Mouse (Mus musculus): ENCODE results near the gene Exoc4. TPM values are rescaled to one million over a fixed set of nuclear protein-coding genes. Genes with fewer than 3 reads are reported as not detected.

The Exoc4 gene
- total RNA-seq, 2 experiments from 2014 or later = 75.5 to 76.5 TPM

GRCm38 (mm10) chr6:33466168-33466839 lies 217.4 kb downstream of the Exoc4 start:
- DNase-seq (ENCODE audit: low spot score in 2 of 2) = no peak

- no peak for DNase-seq (ENCODE audit: low spot score in 2 of 2)
Observed at GRCm38 (mm10) chr6:33468480-33468879, 219.6 kb downstream of the Exoc4 start.

- no peak for DNase-seq (ENCODE audit: low spot score in 2 of 2)
Observed at GRCm38 (mm10) chr6:33476134-33476533, 227.2 kb downstream of the Exoc4 start.

GRCm38 (mm10) chr6:33484568-33484967 lies 235.7 kb downstream of the Exoc4 start:
- DNase-seq (ENCODE audit: low spot score in 2 of 2) = no peak

- DNase-seq (ENCODE audit: low spot score in 2 of 2) = no peak
Observed at GRCm38 (mm10) chr6:33489788-33490187, 240.9 kb downstream of the Exoc4 start.

GRCm38 (mm10) chr6:33496141-33496855 lies 247.4 kb downstream of the Exoc4 start:
- DNase-seq (ENCODE audit: low spot score in 2 of 2) = no peak

- DNase-seq (ENCODE audit: low spot score in 2 of 2) = no peak
Observed at GRCm38 (mm10) chr6:33497348-33497747, 248.5 kb downstream of the Exoc4 start.

GRCm38 (mm10) chr6:33502388-33502787 lies 253.5 kb downstream of the Exoc4 start:
- no peak for DNase-seq (ENCODE audit: low spot score in 2 of 2)

GRCm38 (mm10) chr6:33503381-33503780 lies 254.5 kb downstream of the Exoc4 start:
- DNase-seq (ENCODE audit: low spot score in 2 of 2) = no peak

- DNase-seq (ENCODE audit: low spot score in 2 of 2) = peak in 1 of 2 experiments; percentile 39
Observed at GRCm38 (mm10) chr6:33507134-33507533, 258.2 kb downstream of the Exoc4 start.

GRCm38 (mm10) chr6:33515391-33515790 lies 266.5 kb downstream of the Exoc4 start:
- no peak for DNase-seq (ENCODE audit: low spot score in 2 of 2)

GRCm38 (mm10) chr6:33516798-33517197 lies 267.9 kb downstream of the Exoc4 start:
- no peak for DNase-seq (ENCODE audit: low spot score in 2 of 2)

- DNase-seq (ENCODE audit: low spot score in 2 of 2) = no peak
Observed at GRCm38 (mm10) chr6:33517890-33518410, 269.1 kb downstream of the Exoc4 start.

GRCm38 (mm10) chr6:33525695-33526366 lies 276.9 kb downstream of the Exoc4 start:
- DNase-seq (ENCODE audit: low spot score in 2 of 2) = peak; percentile 61 to 90

- no peak for DNase-seq (ENCODE audit: low spot score in 2 of 2)
Observed at GRCm38 (mm10) chr6:33540356-33540755, 291.5 kb downstream of the Exoc4 start.

GRCm38 (mm10) chr6:33542712-33543111 lies 293.8 kb downstream of the Exoc4 start:
- peak in 1 of 2 experiments; percentile 48 for DNase-seq (ENCODE audit: low spot score in 2 of 2)

GRCm38 (mm10) chr6:33551934-33552333 lies 303.0 kb downstream of the Exoc4 start:
- DNase-seq (ENCODE audit: low spot score in 2 of 2) = peak in 1 of 2 experiments; percentile 12

GRCm38 (mm10) chr6:33560925-33561324 lies 312.0 kb downstream of the Exoc4 start:
- DNase-seq (ENCODE audit: low spot score in 2 of 2) = no peak

GRCm38 (mm10) chr6:33561911-33562310 lies 313.0 kb downstream of the Exoc4 start:
- no peak for DNase-seq (ENCODE audit: low spot score in 2 of 2)

GRCm38 (mm10) chr6:33575947-33576346 lies 327.1 kb downstream of the Exoc4 start:
- no peak for DNase-seq (ENCODE audit: low spot score in 2 of 2)

GRCm38 (mm10) chr6:33608469-33608868 lies 359.6 kb downstream of the Exoc4 start:
- no peak for DNase-seq (ENCODE audit: low spot score in 2 of 2)

GRCm38 (mm10) chr6:33613978-33614377 lies 365.1 kb downstream of the Exoc4 start:
- no peak for DNase-seq (ENCODE audit: low spot score in 2 of 2)

Measured in layer of hippocampus, postnatal 14 days (tissue).